Mouse (Mus musculus) heart, adult 2 months (tissue): ENCODE results near the gene Qrfp.

Source experiments
- CTCF ChIP-seq: fragments of 200-600 bp; IDR thresholded peaks from 2 replicates; pipeline ENCODE4 v1.8.1; 2022; ENCODE audit warnings: antibody characterized with exemption, mild to moderate bottlenecking, moderate library complexity
- EP300 ChIP-seq: fragments of 200-500 bp; IDR thresholded peaks from 2 replicates; pipeline ENCODE4 v1.6.1; 2011; ENCODE audit warnings: low read depth, low read length, control low read depth; ENCODE audit not compliant: insufficient read depth
- POLR2A ChIP-seq: fragments of 200-500 bp; IDR thresholded peaks from 2 replicates; pipeline ENCODE4 v1.6.1; 2011; ENCODE audit warnings: mild to moderate bottlenecking, low read depth, low read length, control low read depth; ENCODE audit not compliant: insufficient read depth

DNA sequence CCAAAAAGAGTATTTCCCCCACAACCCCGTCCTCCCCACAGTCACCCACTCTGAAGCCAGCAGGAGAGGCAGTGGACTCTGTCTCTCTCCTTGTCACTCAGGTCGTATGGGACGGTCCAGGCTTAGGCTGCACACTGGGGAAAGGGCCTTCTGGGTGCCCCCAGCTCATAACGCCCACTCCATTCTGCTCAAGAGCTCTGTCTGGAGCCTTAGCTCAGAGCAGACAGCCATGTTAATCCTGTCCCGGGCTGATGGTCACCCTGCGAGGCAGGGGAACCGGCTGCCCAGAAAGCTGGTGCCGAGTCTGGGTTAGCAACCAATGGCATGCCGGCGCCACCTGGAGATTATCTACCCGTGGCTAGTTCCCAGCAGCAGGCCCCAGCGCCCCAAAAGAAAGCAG is 48.1 kb upstream of the Qrfp start:
- TF ChIP-seq POLR2A: no peak
- no peak for TF ChIP-seq CTCF
- TF ChIP-seq EP300: no peak
